Mouse (Mus musculus) adrenal gland, postnatal 25 days (tissue): Measurements from ENCODE around the gene Cenpx. TPM values are rescaled to one million over a fixed set of nuclear protein-coding genes. Genes with fewer than 3 reads are reported as not detected.

Experiments used
- DNase-seq: peaks from one replicate; pipeline ENCODE4 v3.0.0; 2021; ENCODE audit warnings: mixed read lengths
- total RNA-seq: library from RNA; stranded (reverse); gene quantifications from 2 replicates; pipeline ENCODE4 v1.2.3, GENCODE M21; 2021

Gene Cenpx
- total RNA-seq, 1 experiment from 2014 or later: 54.2 TPM

DNA sequence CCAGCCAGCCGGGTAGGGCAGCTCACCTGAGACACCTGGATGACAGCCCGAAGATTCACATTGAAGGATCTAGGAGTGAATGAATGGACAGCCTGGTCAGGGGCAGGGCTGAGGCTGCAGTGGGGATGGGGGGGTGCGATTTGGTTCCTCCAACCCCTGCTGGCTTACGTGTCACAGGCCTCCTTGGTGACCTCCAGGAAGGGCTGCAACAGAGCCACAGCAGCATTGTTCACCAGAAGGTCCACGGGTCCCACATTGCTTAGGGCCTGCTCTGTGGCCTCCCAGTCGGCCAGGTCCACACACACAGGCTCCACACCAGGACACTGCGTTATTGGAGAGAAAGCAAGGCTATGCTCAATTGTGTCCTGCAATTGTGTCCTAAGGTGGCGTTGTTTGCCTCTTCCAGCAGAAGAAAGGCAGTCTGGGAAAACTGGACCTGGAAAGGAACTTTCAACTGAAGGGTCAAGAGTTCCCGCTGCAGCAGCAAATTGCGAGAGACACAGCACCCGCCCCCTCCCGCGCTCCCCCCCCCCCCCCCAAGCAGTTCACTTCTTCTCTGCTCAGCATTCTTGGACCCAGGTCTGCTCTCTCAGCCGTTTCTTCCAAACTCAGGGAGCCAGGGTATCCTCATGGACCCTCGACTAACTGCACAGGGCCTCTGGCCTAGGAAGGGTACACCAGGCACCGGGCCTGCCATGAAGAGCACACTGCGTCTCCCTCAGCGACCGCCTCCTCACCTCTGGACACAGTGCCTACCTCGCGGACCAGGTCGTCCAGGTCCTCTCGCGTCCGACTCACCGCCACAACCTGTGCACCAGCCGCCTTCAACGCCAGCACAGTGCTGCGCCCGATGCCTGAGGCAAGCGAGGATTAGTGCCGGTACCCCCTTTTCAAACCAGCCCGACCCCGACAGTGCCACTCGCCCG, 13.0 kb upstream of the Cenpx start:
- no peak for DNase-seq

GRCm38 (mm10) chr11:120723509-120723908, 10.0 kb upstream of the Cenpx start:
- no peak for DNase-seq

- DNase-seq: no peak
Observed at GRCm38 (mm10) chr11:120722761-120723382, 9.3 kb upstream of the Cenpx start.

- no peak for DNase-seq
Observed at GRCm38 (mm10) chr11:120722067-120722630, 8.6 kb upstream of the Cenpx start.

DNA sequence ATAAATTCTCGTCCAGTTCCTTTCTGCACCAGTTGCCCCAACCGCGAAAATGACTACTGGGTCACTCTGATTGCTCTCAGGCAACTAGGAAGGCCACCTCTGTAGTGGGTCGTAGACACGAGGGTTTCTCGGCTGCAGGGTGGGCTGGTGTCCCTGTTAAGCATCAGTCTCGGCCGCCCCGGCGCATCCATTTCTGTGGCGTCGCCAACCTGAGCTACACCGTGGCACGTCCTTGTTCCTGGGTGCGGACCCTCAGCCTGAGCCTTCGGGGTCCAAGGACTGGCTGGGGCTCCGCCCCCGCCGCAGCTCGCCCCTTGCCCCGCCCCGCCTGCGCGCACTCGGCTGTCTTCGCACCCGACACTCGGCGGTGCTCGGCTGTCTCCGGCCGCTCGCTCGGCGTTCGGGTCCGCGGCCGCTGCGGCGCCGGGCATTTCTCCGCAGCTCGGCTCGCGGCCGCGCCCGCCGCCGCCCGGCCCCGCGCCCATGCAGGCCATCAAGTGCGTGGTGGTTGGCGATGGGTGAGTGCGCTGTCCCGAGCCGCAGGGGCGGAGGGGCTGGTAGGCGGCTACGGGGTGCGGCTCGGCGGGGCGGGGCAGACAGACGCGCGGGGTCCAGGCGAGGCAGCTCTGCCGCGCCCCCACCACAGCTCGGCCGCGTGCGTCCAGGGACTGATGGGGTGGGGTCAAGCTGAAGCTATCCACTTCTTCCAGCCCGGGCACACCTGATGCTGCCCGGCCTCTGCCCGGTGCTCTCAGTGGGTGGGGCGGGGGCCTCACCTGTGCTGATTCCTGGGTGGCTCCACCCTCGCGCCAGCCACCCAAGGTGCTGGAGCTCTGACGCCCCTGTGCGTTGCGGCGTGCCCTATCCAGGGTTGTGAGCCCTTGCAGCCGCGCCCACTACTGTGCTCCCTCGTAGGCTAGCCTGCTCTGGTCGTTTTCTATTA, 7.9 kb upstream of the Cenpx start, which contains the start of gene Rac3:
TSS of gene Rac3 (plus strand) at position 347 of the 943 bp plus-strand sequence.
- DNase-seq: peak; percentile 78

GRCm38 (mm10) chr11:120720450-120720849, 6.9 kb upstream of the Cenpx start:
- DNase-seq: peak; percentile 93

DNA sequence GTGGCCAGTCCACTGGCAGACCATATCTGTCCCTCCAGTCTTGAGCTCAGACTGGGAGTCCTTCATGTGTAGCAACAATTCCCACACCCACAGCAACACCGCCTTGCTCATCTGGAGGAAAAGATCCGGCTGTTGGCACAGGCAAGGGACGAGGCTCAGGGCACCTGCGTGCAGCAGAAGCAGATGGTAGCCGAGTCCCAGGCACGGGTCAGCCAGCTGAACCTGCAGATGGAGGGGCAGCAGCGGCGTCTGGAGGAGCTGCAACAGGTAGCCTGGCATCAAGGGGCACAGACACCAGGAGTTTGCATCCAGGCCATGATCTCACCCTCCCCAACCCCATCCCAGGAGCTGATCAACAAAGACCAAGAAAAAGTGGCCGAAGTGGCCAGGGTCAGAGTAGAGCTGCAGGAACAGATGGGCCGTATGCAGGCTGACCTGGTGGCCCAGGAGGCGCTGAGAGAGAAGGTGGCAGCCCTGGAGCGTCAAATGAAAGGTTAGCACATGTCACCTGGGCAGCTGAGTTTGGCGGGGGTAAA, 6.4 kb upstream of the Cenpx start:
- no peak for DNase-seq

- no peak for DNase-seq
Observed at GRCm38 (mm10) chr11:120719242-120719641, 5.7 kb upstream of the Cenpx start.

DNA sequence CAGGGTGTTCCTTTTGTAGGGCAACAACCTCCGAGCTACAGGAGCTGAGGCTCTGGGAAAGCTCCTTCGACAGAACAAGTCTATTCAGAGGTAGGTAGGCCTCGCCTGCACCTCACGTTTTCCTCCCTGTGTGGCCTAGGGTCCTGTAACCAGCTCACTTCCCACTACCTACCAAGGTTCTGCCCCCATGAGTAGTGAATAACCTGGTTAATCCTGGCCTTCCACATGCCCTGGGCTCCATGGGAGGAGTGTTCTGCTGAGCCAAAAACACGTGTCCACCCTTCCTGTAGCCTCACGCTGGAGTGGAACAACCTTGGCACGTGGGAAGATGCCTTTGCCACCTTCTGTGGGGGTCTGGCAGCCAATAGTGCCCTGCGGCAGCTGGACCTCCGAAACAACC, 1.6 kb upstream of the Cenpx start:
- DNase-seq: no peak

- no peak for DNase-seq
Observed at GRCm38 (mm10) chr11:120714546-120714945, 1.0 kb upstream of the Cenpx start.

- peak; percentile 74 for DNase-seq
Observed at GRCm38 (mm10) chr11:120712771-120713568, 568 bp downstream of the Cenpx start.

GRCm38 (mm10) chr11:120711980-120712604, 1.4 kb downstream of the Cenpx start:
- no peak for DNase-seq

DNA sequence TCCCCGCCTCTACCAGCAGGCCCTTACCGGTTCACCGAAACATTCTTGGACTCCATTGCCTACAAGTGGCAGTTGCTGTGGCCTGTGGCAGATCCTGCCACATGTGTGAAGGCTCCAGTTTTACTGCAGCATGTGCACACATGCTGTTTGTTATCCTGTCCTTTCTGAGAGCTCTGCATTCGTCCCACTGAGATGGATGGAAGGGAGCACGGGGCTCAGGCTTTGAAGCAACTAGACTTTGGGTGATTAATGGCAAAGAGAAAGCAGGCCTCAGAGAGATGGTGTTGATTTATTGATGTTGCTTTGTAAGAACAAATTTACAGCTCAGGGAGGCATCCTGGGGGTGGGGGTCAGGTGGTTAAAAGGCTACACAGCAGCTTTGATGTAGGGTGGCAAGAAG, 2.9 kb downstream of the Cenpx start:
- DNase-seq: no peak

DNA sequence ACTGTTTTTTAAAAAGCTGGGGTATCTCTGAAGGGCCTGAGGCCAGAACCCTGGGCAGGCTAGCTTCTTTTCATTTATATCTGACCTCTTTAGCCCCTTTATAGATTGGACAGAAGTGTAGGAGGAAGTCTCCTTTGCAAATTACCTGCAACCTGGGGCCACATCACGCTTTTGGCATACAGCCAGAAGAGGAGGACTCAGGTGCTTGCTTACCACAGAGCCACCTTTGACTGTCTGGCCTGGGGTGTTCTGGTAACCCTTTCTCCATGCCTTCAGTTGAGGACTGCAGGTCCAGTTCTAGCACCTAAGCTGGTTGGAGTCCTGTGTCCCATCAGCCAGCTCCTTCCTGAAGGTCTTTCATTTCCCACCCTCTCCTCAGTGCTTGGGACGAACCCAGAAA, 4.0 kb downstream of the Cenpx start:
- no peak for DNase-seq

DNA sequence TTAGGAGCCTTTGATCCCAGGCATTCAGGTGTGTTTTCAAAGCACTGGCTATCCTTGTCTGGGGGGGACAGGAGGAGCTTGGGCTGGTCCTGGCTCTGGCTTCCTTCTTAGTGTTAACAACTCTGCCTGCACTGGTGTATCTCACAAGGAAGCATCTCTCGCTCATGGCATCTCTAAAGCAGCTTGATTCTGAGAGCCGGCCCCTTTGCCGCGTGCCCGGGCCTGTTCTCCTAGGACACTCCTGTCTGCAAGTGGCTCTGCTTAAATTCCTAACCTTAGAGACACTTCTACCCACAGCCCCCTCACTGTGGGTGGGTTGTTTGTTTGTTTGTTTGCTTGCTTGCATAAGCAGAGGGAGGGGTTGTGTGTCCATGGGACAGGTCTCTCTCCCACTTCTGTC, 5.6 kb downstream of the Cenpx start:
- DNase-seq: no peak

DNA sequence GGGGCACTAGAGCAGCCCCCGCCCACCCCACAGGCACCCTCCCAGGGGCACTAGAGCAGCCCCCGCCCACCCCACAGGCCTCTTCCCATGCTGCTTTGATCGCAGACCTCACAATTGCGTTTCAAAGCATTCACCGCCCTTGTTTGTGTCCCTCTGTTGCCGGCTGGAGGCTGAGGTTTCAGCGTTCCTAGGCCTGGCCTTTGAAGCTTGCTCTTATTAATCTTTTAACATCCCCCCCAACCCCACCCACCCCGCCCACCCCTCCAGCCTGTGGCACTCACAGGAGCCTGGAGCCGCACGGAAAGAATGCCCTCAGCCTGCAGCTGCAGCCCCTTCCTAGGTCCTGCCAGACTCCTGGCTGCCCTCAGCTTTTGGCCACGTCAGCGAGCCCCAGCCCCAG, 6.3 kb downstream of the Cenpx start:
- no peak for DNase-seq

GRCm38 (mm10) chr11:120706120-120706519, 7.4 kb downstream of the Cenpx start:
- no peak for DNase-seq

- no peak for DNase-seq
Observed at GRCm38 (mm10) chr11:120704486-120705325, 8.8 kb downstream of the Cenpx start.

GRCm38 (mm10) chr11:120703696-120704454, 9.7 kb downstream of the Cenpx start:
- peak; percentile 62 for DNase-seq
